Mouse (Mus musculus): Measurements from ENCODE around the gene Gm10912.

DNA sequence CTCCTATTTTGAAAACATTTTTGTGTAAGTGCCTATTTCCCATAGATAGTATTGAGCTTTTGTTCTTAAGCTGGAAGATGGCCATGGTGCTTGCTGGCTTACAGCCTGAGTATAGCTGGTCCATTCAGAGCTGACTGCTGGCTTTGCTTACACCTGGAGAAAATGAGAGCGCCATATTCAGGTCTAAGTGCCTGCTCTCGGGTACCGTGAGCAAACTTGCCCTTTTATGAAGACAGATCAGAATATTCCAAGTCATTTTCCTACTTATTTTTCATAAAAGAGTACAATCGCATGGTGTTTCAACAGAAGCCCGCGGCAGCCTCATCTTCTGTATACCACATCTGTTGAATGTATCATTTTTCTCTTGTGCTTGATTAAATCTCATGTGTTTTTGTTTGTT, 4.6 kb upstream of the Gm10912 start:
- TF ChIP-seq CTCF (IDR thresholded peaks at IDR 0.05; ENCODE audit: borderline replicate concordance, insufficient read depth, low read depth, low read length) (no peak), POLR2A (IDR thresholded peaks at IDR 0.05; ENCODE audit: borderline replicate concordance, insufficient read depth, low read length) (no peak)
